Mouse (Mus musculus): ENCODE data around the gene Hoxc11.
A peak's percentile ranks its signal among the peaks of the same experiment; 100 is the strongest.

Hoxc11 gene

DNA sequence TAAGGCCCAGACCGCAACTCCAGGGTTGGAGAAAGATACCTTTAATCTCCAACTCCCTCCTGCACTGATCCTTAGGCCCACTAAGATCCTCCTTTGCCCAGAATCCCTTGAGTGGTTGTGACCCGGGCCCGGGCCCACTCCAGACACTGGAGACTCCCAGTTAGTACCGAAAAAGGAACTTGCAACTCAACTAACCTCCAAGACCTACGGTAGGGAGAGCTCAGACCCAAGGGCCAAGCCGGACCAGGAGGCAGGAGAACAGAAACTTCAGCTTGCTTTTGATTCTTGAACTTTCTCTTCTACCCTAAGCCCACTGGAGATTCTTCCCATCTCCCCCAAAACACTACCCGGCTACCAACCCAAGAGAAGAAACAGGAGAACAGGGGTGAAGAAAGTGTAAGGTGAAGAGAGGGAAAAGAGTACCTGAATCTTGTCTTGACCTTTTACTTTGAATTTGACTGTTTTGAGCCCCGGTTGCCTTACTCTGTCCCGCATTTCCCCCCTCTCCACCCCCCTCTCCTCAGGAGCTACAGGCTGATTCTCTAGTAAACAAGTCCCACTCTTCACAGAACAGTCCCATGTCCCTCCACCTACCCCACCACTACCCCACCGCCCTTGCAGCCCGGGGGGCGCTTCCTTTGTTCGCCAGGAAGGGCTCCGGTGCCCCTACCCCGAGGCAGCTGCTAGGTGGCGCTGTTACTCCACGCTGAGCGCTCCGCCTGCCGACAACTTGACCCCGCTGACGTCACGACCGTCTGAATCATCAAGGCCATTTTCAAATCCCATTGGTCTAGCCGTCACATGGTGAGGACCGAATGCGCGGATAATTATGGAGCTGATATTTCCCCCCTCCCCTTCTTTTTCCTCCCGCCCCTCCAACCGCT lies 11.9 kb downstream of the Hoxc11 start:
- peak; percentile 90 for DNase-seq

GRCm38 (mm10) chr15:102966776-102967311 lies 12.6 kb downstream of the Hoxc11 start, which contains the start of gene Hoxc10:
Hoxc10 (plus strand) TSS chr15:102966796.
- no peak for DNase-seq

DNA sequence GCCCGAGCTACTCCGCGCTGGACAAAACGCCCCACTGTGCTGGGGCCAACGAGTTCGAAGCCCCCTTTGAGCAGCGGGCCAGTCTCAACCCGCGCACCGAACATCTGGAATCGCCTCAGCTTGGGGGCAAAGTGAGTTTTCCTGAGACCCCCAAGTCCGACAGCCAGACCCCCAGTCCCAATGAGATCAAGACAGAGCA lies 13.0 kb downstream of the Hoxc11 start, which contains the start of gene Hoxc5:
Gene Hoxc5, plus strand, starts transcription at position 132 of the 199 bp plus-strand sequence.
- no peak for DNase-seq

DNA sequence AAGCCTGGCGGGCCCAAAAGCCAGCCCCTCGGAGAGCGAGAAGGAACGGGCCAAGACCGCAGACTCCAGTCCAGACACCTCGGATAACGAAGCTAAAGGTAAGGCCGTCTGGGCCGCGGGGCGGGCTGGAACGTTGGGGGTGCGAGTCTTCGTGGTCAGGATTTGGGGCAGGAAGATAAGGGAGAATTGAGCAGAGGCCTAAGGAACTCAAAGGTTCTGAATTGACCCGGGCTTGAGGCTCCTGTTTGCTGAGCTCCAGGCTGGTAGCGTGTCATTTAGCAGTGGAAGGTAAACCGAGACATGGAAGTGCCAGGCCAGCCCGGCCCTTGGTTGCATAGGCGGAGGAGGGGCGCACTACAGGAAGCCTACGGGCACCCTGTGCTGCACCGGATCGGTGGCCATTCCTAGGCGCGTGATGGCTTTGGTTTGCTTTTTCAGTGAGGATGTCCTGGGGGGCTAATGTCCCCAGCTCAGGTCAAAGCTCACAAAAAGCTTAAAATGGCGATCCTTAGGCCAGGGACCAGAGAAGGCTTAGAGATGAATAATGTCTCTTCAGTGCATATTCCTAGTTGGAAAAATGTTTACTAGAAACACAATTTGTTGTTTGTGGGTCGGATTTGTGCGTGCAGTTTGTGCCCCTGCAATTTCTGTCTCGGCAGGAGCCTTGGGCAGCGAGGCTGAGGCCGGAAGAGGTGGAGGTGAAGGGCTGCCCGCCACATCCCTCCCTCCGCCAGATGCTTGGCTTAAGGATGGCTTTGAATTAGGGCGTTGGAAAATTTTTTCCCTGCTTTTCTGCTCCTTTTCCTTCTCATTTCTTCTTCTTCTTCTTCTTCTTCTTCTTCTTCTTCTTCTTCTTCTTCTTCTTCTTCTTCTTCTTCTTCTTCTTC lies 13.5 kb downstream of the Hoxc11 start:
- no peak for DNase-seq

- no peak for DNase-seq
Observed at GRCm38 (mm10) chr15:102969296-102969695, 15.1 kb downstream of the Hoxc11 start.

DNA sequence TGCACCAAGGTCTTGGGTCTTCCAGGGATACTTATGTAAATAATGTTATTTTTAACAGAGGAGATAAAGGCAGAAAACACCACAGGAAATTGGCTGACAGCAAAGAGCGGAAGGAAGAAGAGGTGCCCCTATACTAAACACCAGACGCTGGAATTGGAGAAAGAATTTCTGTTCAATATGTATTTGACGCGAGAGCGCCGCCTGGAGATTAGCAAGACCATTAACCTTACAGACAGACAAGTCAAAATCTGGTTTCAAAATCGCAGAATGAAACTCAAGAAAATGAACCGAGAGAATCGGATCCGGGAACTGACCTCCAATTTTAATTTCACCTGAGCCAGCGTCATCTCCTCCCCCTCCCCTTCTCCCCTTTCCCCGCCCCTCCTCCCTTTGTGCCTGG lies 16.5 kb downstream of the Hoxc11 start:
- peak; percentile 34 for DNase-seq

DNA sequence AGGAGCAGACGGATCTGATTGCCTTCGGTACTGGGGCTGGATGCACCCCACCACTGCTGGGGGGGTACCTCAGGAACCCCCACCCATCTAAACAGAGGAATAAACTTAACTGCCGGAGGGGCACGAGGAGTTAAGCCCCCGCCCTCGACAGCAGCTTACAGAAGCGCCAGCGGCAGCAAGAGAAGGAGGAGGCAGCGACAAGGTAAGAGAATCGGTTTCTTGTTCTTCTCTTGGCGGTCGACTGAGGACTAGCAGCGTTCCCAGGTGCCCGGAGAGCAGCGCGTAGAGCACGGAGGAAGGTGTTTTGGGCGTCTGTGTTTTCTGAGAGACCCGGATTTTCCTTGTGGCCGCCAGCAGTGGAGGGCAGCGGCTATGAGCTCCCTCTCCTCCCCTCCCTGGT lies 18.0 kb downstream of the Hoxc11 start:
- no peak for DNase-seq

GRCm38 (mm10) chr15:102972753-102973152 lies 18.5 kb downstream of the Hoxc11 start:
- DNase-seq = no peak

DNA sequence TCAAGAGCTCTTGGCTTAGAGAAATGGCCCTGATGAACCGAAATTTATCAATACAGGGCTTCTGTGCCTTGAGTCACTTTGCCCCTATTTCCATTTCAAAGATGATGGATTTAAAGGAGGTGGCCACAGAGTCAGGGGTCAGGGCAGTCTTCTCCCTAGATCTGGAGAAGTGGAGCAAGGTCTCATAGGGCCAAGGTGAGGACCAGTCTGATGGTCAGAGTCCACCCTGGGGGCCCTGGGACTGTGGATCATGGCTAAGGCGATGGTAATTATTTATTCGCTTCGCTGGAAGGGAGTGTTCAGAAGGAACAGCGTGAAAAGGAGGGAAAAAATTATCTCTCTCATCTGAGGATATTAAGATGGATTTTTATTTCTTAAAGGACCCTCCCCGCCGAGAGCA lies 20.8 kb downstream of the Hoxc11 start:
- no peak for DNase-seq

- DNase-seq = no peak
Observed at GRCm38 (mm10) chr15:102975688-102976111, 21.5 kb downstream of the Hoxc11 start.

- no peak for DNase-seq
Observed at GRCm38 (mm10) chr15:102976171-102976570, 21.9 kb downstream of the Hoxc11 start, which contains the start of gene Hoxc9. Hoxc9 (plus strand) TSS chr15:102976439.

GRCm38 (mm10) chr15:102976631-102977422 lies 22.6 kb downstream of the Hoxc11 start:
- no peak for DNase-seq

- DNase-seq = no peak
Observed at GRCm38 (mm10) chr15:102977423-102977974, 23.3 kb downstream of the Hoxc11 start.

DNA sequence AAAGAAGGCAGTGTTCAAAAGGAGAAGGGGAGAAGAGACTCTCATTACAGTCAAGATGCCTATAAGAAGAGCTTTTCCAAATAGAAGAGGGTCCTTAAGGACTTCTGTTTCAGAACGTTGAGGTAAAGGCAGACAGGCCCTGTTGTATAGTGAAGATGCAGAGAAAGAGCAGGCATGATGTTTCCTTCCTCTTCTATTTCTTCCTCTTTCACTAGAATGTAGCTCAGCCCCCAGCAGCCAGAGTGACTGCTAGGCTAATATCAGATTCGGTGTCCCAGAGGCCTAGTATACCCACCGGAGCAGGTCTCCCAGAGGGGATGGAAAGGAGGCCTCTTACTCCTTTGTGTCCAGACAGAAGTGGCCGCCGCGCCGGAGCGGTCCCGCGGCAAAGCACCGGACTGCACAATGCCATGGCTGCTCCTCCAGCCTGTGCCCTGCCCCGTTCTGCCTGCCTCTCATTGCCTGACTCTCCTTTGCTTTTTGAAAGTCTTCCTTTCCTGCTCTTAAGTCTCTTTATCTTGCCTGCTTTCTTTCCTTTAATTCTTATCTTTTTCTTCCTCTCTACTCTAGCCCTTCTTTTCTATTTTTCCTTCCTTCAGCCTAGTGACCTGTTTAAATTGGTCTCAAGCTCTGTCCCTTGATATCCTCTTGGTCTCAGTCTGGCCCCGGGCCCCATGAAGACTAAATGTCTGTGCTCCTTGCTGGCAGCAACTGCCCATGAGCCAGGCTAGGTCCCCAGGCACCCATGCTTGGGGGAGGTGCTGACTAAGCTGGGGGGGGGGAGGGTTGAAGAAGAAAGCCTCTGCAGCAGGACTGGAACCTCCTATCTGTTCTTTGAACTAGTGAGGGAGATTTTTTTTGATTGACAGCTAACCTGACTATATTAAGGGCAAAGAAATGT lies 24.6 kb downstream of the Hoxc11 start:
- DNase-seq = no peak

GRCm38 (mm10) chr15:102979936-102980335 lies 25.7 kb downstream of the Hoxc11 start:
- DNase-seq = no peak

DNA sequence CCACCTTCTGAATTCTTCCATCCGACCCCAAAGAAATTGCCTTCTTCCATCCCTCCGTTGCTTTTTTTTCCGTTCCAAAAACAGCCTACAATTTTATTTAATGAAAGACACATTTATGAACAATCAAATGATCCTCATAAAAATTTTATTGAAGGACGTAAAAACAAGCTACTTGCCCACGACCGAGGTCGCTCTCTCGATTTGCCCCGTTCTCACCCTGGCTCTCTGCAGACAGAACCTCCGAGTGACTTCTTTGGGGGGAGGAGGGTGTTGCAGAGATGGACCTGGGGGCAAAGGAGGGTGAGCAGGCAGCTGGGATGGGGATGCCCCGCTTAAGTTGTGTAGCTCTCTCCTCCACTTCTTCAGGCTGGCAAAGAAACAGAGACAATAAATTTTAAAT lies 26.1 kb downstream of the Hoxc11 start:
- DNase-seq = no peak

- no peak for DNase-seq
Observed at GRCm38 (mm10) chr15:102980912-102981311, 26.7 kb downstream of the Hoxc11 start.

DNA sequence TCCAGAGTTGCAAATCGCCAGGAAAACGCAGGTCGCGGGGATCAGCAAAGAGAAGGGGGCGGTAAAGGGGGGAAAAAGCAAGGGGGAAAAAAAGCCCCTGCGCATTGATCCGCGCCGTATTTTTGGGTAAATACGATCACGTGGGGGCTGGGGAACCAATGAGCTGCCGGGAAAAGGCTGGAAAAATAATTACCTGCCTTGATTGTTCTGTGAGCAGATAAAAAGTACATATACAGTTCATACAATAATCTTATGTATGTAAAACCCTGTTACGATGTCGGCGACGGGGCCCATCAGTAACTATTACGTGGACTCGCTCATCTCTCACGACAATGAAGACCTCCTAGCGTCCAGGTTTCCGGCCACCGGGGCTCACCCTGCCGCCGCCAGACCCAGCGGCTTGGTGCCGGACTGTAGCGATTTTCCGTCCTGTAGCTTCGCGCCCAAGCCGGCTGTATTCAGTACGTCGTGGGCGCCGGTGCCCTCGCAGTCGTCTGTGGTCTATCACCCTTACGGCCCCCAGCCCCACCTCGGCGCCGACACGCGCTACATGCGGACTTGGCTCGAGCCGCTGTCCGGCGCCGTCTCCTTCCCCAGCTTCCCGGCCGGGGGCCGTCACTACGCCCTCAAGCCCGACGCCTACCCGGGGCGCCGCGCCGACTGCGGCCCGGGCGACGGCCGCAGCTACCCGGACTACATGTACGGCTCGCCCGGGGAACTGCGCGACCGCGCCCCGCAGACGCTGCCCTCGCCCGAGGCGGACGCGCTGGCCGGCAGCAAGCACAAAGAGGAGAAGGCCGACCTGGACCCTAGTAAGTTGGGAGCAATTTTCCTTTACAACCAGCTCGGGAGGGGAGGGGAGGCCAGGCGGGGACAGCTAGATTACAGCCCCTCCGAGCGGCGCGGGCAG lies 27.4 kb downstream of the Hoxc11 start:
- DNase-seq = peak; percentile 67

- no peak for DNase-seq
Observed at GRCm38 (mm10) chr15:102983716-102984115, 29.5 kb downstream of the Hoxc11 start.

GRCm38 (mm10) chr15:102984521-102984920 lies 30.3 kb downstream of the Hoxc11 start:
- no peak for DNase-seq

Data from retina, postnatal 1 day (tissue).